Mouse (Mus musculus): Measurements from ENCODE around the gene Kat6b. TPM values are rescaled to one million over a fixed set of nuclear protein-coding genes. Genes with fewer than 3 reads are reported as not detected.

Kat6b gene
- 1 to 10 TPM in 1 of 2 experiments, under 1 TPM in 1; 0.18 to 6.5 TPM for polyA plus RNA-seq (2012; fragmentation: generic; extraction: Trizol)

DNA sequence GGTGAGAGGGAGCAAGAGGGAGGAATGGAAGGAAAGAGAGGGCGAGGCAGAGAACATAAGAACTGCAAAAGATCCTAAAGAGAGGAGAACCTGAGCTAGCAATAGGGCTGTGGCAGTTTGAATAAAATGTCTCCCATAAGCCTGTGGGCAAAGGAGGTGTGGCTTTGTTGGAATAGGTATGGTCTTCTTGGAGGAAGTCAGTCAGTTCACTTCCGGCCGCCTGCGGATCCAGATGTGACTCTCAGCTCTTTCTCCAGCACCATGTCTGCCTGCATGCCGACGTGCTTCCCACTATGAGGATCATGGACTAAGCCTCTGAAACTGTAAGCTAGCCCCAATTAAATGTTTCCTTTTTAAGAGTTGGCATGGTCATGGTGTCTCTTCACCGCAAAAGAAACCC is at the start of gene Kat6b:
Gene Kat6b, plus strand, starts transcription at position 204 of the 400 bp plus-strand sequence.

GRCm38 (mm10) chr14:21714486-21714885 is 233.3 kb downstream of the Kat6b start, which contains the start of gene Dupd1:
Dupd1 (minus strand) TSS chr14:21714576.

Other genes with a start within 250 kb of the Kat6b start
- under 1 TPM in 1 of 2 experiments, not detected in 1; 0.05 TPM for gene Dupd1, start 233.1 kb downstream of the Kat6b start, polyA plus RNA-seq (2012; fragmentation: generic; extraction: Trizol)